Mouse (Mus musculus) bone marrow macrophage, adult 2 months (primary cell): ENCODE data around the gene Lnpk. TPM values are rescaled to one million over a fixed set of nuclear protein-coding genes. Genes with fewer than 3 reads are reported as not detected.
A peak's percentile ranks its signal among the peaks of the same experiment; 100 is the strongest.

Source experiments
- H3K27ac ChIP-seq: 2 replicates; pipeline ENCODE4 v1.5.1; 2012; ENCODE audit warnings: low read depth, low read length; ENCODE audit not compliant: insufficient read depth
- H3K4me1 ChIP-seq: 2 replicates; pipeline ENCODE4 v1.6.1; 2012; ENCODE audit warnings: low read length; ENCODE audit not compliant: control insufficient read depth, insufficient read depth
- H3K4me3 ChIP-seq: 2 replicates; pipeline ENCODE4 v1.5.1; 2012; ENCODE audit warnings: mild to moderate bottlenecking, low read length, moderate library complexity; ENCODE audit not compliant: insufficient read depth
- CTCF ChIP-seq: IDR thresholded peaks from 2 replicates; pipeline ENCODE4 v1.5.1; 2012; ENCODE audit warnings: low read depth, mild to moderate bottlenecking, low read length, moderate library complexity
- POLR2A ChIP-seq: IDR thresholded peaks from 2 replicates; pipeline ENCODE4 v1.6.1; 2012; ENCODE audit warnings: mild to moderate bottlenecking, low read depth, low read length, borderline replicate concordance
- polyA plus RNA-seq: library from polyadenylated mRNA; stranded (reverse); fragments of >200 nt; gene quantifications from 2 replicates; pipeline ENCODE4 v1.2.4, GENCODE M21; 2012; ENCODE audit not compliant: missing spikeins, insufficient read depth, insufficient read length

Gene Lnpk
- polyA plus RNA-seq, 1 experiment = 12.7 TPM

DNA sequence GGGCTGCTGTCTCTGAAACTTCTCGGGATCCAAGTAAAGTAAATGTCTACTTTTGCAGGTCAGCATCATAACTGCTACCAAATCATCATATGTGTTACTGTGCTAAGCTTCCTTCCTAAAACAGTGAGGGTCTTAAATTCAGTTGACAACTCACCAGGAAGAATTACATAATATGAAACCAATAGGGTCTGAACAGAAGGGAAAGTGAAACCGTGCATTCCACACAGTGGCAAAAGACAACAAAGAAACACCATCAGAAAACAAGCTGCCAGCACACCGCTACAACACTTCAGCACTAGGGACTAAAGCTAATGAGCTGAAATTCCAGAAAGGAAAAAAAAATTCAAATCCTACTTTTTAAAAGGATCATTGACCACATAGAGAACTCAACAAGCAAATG, 17.9 kb upstream of the Lnpk start:
- TF ChIP-seq CTCF (no peak), POLR2A (no peak)
- no peaks in the 10 kb centered on the region for H3K4me1 ChIP-seq
- no peak overlapping the region for H3K4me3 ChIP-seq
- no peak overlapping the region for H3K27ac ChIP-seq

DNA sequence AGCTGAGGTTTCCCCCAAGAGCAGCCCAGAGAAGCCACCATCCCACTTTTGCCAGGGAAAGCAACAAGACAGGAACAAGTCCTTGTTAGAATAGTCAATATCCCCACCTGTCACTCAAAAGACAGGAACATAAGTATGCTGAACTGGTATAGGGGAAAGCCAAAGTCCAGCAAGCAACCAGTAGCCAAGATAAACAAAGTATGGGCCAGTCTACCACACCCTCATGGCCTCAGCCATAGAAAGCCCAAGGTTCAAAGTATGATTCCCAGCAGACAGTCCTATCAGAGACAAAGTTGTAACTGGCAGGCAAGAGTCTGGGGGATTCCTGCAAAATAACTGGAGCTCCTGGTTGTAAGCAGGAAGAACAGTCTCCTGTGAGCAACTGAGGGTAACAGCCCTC, 16.9 kb upstream of the Lnpk start:
- TF ChIP-seq CTCF = no peak
- TF ChIP-seq POLR2A = no peak
- no peaks in the 10 kb centered on the region for H3K4me1 ChIP-seq
- no peak overlapping the region for H3K27ac ChIP-seq
- H3K4me3 ChIP-seq = no peak overlapping the region

DNA sequence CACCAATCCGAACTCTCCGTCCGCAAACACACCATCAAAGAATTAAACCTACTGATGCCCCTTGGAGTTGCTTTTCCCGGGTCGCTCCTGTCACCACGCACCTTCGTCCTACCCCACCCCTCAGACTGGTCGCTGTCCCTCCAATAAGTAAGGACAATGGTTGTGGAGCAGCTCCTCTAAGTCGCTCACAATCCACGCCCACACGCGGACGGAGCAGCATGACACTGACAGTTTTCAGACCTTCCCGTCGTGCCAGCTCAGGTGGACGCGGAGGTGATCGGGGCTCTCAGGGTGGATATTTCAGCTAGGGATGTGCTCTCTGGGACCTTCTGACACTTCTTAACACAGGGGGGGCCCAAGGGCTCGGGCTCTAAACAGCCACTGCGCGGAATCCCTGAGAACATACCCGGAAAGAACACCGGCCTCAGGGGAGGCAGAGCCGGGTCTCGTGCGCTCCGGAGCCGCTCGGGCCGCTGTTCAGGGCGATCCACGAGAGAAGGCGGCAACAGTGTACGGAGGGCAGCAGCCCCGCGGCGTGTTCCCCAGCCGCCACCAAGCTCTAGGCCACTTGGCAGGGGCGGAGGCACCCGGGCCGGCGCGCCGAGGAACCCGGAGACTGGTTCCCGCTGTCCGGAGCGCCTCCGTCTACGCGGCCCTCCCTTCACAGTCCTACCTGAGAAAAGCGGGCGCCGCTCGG, 941 bp downstream of the Lnpk start:
- Histone ChIP-seq H3K27ac (no peak overlapping the region), H3K4me3 (peak overlapping the region; percentile 92), H3K4me1 (peaks cover 4% of the 10 kb centered on the region; the same call in 1 of the 2 replicates)
- TF ChIP-seq POLR2A (no peak), CTCF (no peak)

DNA sequence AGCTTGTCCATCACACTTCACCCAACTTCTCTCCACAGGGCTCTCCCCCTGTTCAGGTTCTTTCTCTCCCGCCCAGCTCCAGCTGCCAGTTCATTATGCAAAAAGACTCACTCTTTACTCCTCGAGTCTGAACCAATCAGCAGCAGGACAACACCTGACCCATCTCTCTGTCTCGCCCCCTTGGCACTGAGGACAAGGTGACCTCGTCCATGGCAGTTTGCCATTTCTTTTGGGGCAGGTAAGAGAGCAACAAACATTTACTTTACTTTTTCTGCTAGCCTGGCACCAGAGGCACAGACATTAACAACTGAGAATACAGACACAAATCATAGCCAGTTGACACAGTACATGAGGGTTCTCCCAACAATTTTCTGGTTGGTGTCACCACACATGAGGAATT, 8.8 kb downstream of the Lnpk start:
- Histone ChIP-seq H3K4me1 (no peaks in the 10 kb centered on the region), H3K4me3 (no peak overlapping the region), H3K27ac (no peak overlapping the region)
- TF ChIP-seq POLR2A (no peak), CTCF (no peak)

DNA sequence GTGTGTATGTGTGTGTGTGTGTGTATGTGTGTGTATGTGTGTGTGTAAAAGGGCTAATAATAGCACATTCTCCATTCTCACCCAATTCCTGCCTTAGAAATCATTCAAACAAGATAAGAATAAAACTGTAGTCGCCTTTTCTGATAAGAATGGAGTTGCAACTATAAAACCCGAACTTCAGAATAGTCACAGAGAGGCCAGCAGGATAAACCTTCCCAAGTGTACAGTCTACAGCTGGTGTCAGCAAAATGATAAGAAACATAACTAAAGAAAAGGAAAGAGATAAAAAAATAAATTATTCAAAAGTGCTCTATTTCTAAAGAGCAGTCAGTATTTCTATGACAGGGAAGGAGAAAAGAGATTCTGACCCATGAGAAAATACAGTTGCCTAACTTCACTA, 19.4 kb downstream of the Lnpk start:
- TF ChIP-seq POLR2A (no peak), CTCF (no peak)
- no peak overlapping the region for H3K4me3 ChIP-seq
- no peak overlapping the region for H3K27ac ChIP-seq
- H3K4me1 ChIP-seq = no peaks in the 10 kb centered on the region

DNA sequence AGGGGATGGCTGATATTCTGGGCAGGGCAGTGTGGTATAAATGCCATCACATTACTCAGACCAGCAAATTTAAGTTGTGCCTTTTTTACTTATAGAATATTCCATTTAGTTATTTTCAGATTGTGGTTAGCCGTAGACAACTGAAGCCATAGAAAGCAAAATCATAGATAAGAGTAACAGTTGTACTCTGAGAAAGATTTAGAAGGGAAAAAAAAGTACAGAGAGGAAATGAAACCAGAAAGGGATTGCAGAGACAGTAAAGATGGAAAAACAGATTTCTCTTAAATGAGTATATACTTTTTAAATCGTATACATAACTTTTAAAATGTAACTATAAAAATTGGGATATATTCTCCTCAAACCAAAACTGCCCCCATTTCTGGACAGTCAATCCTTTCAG, 20.1 kb downstream of the Lnpk start:
- Histone ChIP-seq H3K4me1 (no peaks in the 10 kb centered on the region), H3K4me3 (no peak overlapping the region), H3K27ac (no peak overlapping the region)
- no peak for TF ChIP-seq POLR2A
- TF ChIP-seq CTCF = no peak

DNA sequence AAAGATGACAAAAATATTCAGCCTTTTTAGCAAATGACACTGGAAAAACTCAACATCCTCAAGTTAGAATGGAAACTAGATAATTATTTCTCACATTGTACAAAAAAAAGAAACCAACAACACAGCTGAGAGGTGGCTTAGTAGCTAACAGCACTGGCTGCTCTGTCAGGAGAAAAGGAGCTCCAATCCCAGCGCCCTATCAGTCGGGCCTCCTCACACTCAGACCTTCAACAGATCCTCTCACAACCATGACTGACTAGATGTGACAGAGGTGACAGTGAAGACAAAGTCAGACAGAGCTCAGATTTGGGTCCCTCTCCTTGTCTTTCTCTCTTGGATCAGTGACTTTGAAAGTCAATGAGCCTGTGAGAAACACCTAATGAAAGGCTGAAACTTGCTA, 21.8 kb downstream of the Lnpk start:
- Histone ChIP-seq H3K4me1 (no peaks in the 10 kb centered on the region), H3K27ac (no peak overlapping the region), H3K4me3 (no peak overlapping the region)
- TF ChIP-seq CTCF (no peak), POLR2A (no peak)

DNA sequence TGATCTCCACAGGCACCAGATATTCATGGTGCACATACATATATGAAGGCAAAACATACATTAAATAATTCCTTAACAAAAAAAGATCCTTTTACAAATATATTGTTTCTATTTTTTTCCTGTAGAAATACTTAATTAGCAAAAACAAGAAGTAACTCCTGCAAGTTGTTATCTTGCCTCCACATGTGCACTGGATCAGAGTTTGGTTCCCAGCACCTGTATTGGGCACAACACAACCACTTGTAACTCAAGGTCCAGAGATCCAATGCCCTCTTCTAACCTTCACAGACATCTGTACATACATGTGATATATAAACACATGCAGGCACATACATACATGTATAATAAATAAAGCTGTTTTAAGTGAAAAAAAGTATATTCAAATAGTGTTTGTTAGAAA, 27.3 kb downstream of the Lnpk start:
- Histone ChIP-seq H3K4me3 (no peak overlapping the region), H3K4me1 (no peaks in the 10 kb centered on the region), H3K27ac (no peak overlapping the region)
- no peak for TF ChIP-seq POLR2A
- TF ChIP-seq CTCF = no peak

DNA sequence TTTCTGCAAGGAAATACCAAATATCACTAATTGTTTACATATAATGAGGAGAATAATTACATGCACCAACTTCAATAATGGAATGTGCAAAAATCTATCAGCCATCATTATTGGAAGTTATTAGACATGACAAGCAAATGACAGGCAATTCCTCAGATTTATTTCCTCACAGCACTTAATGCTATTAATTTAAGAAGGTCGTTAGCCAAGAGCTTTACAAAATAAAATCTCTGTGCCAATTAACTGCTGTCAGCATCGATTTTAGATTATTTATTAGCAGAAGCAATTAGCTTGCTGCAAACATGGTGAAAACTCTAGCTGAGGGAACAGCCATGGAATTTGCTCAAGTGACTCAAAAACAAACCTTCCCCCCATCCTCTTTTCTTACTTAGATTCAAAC, 30.9 kb downstream of the Lnpk start:
- H3K27ac ChIP-seq = no peak overlapping the region
- H3K4me3 ChIP-seq = no peak overlapping the region
- H3K4me1 ChIP-seq = no peaks in the 10 kb centered on the region
- TF ChIP-seq CTCF (no peak), POLR2A (no peak)

DNA sequence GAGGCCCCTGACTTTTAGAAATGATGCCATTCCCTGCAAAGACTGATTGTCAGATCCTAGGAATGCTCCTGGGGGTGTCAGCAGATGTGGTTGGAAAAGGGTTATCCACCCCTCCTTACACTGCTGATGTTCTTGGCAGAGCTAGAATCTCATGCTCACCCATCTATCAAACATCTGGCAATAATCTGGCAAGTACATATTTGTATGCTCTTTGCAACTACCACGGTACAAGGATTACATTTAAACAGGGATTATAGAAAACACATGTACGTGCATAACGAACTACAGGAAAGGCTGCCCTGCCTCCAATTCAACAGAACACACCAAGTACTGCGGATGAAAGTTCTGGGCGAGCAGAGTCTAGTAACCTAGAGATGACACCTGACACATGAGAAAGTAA, 70.9 kb downstream of the Lnpk start:
- TF ChIP-seq POLR2A (no peak), CTCF (no peak)
- no peaks in the 10 kb centered on the region for H3K4me1 ChIP-seq
- no peak overlapping the region for H3K27ac ChIP-seq
- H3K4me3 ChIP-seq = no peak overlapping the region
